Mouse (Mus musculus): ENCODE results near the gene Rpl28. TPM values are rescaled to one million over a fixed set of nuclear protein-coding genes. Genes with fewer than 3 reads are reported as not detected.
"Not testable (repeated sequence)": the region's sequence is repeated elsewhere in the genome, so short reads cannot be mapped to it uniquely, and the experiment has no call there.

Gene Rpl28
- total and polyA plus RNA-seq, 2 experiments from 2014 or later = 145 to 304 TPM

- Histone ChIP-seq H3K4me2 (ENCODE audit: low read depth, low read length) (no peak overlapping the region), H3K36me3 (ENCODE audit: insufficient read depth, low read length) (no peaks in the 10 kb centered on the region), H3K27me3 (ENCODE audit: insufficient read depth, low read length) (no peaks in the 10 kb centered on the region), H3K9ac (replicated peaks; ENCODE audit: low read length) (no peak overlapping the region), H3K9me3 (ENCODE audit: low read length) (no peaks in the 10 kb centered on the region), H3K4me3 (ENCODE audit: low read length) (no peak overlapping the region), H3K4me1 (ENCODE audit: insufficient read depth, low read length) (no peaks in the 10 kb centered on the region), H3K27ac (no peak overlapping the region)
- no peak for TF ChIP-seq CTCF (IDR thresholded peaks at IDR 0.05; ENCODE audit: low read depth)
- no peak for ATAC-seq
- WGBS = 83% methylated on average over 14 of the region's 14 CpGs
- DNase-seq (ENCODE audit: low spot score) = no peak
Observed at GRCm38 (mm10) chr7:4783667-4784268, 8.9 kb upstream of the Rpl28 start.

GRCm38 (mm10) chr7:4788499-4789435 is 3.9 kb upstream of the Rpl28 start:
- DNase-seq (ENCODE audit: low spot score) = peak; percentile 70
- Histone ChIP-seq H3K4me2 (ENCODE audit: low read depth, low read length) (peak overlapping the region; percentile 89), H3K4me3 (ENCODE audit: low read length) (peak overlapping the region; percentile 49), H3K9me3 (ENCODE audit: low read length) (no peaks in the 10 kb centered on the region), H3K9ac (replicated peaks; ENCODE audit: low read length) (peak overlapping the region; percentile 63), H3K36me3 (ENCODE audit: insufficient read depth, low read length) (no peaks in the 10 kb centered on the region), H3K27me3 (ENCODE audit: insufficient read depth, low read length) (no peaks in the 10 kb centered on the region), H3K27ac (peak overlapping the region; percentile 80), H3K4me1 (ENCODE audit: insufficient read depth, low read length) (peaks cover 1% of the 10 kb centered on the region; the same call in 1 of the 2 replicates)
- WGBS = 4% methylated on average over 57 of the region's 64 CpGs
- 0 out of 2 replicates have a peak, but pooled peaks have one; percentile 15 for TF ChIP-seq CTCF (IDR thresholded peaks at IDR 0.05; ENCODE audit: low read depth)
- ATAC-seq = peak; percentile 48

- Histone ChIP-seq H3K4me3 (ENCODE audit: low read length) (peak within 1 kb of the TSS; percentile 49), H3K4me1 (ENCODE audit: insufficient read depth, low read length) (peaks cover 3% of the 10 kb centered on the region; the same call in 1 of the 2 replicates), H3K27me3 (ENCODE audit: insufficient read depth, low read length) (no peaks in the 10 kb centered on the region), H3K4me2 (ENCODE audit: low read depth, low read length) (peak within 1 kb of the TSS; percentile 89), H3K27ac (peak within 1 kb of the TSS; percentile 80), H3K9me3 (ENCODE audit: low read length) (no peaks in the 10 kb centered on the region), H3K36me3 (ENCODE audit: insufficient read depth, low read length) (peaks cover 5% of the 10 kb centered on the region; the same call in 1 of the 2 replicates), H3K9ac (replicated peaks; ENCODE audit: low read length) (peak within 1 kb of the TSS; percentile 63)
- 9% methylated on average over 35 of the region's 40 CpGs for whole genome bisulfite sequencing
- no peak for DNase-seq (ENCODE audit: low spot score)
- no peak for TF ChIP-seq CTCF (IDR thresholded peaks at IDR 0.05; ENCODE audit: low read depth)
- ATAC-seq = no peak
Observed at GRCm38 (mm10) chr7:4789436-4789935, 3.2 kb upstream of the Rpl28 start, which contains the start of gene Tmem238. TSS of gene Tmem238 (minus strand) at chr7:4789656.

GRCm38 (mm10) chr7:4793248-4793647 is 574 bp downstream of the Rpl28 start:
- peak overlapping the region; percentile 92 for H3K27ac ChIP-seq
- peak; percentile 15 for ATAC-seq
- H3K4me1 ChIP-seq (ENCODE audit: insufficient read depth, low read length); DNase-seq (ENCODE audit: low spot score); H3K9me3 ChIP-seq (ENCODE audit: low read length); H3K27me3 ChIP-seq (ENCODE audit: insufficient read depth, low read length): not testable (repeated sequence)
- H3K9ac ChIP-seq (replicated peaks; ENCODE audit: low read length) = peak overlapping the region; percentile 92
- H3K4me3 ChIP-seq (ENCODE audit: low read length) = peak overlapping the region; percentile 84
- H3K36me3 ChIP-seq (ENCODE audit: insufficient read depth, low read length) = peaks cover 25% of the 10 kb centered on the region
- WGBS = 1% methylated on average over 31 of the region's 31 CpGs
- peak overlapping the region; percentile 77 for H3K4me2 ChIP-seq (ENCODE audit: low read depth, low read length)

- DNase-seq (ENCODE audit: low spot score) = no peak
- Histone ChIP-seq H3K36me3 (ENCODE audit: insufficient read depth, low read length) (peaks cover 25% of the 10 kb centered on the region), H3K4me1 (ENCODE audit: insufficient read depth, low read length) (peaks cover 3% of the 10 kb centered on the region; the same call in 1 of the 2 replicates), H3K27ac (peak overlapping the region; percentile 92), H3K27me3 (ENCODE audit: insufficient read depth, low read length) (no peaks in the 10 kb centered on the region), H3K4me2 (ENCODE audit: low read depth, low read length) (peak overlapping the region; percentile 77), H3K9me3 (ENCODE audit: low read length) (no peaks in the 10 kb centered on the region), H3K9ac (replicated peaks; ENCODE audit: low read length) (peak overlapping the region; percentile 92), H3K4me3 (ENCODE audit: low read length) (peak overlapping the region; percentile 84)
- ATAC-seq = no peak
- WGBS = 47% methylated on average over 4 of the region's 4 CpGs
- no peak for TF ChIP-seq CTCF (IDR thresholded peaks at IDR 0.05; ENCODE audit: low read depth)
Observed at GRCm38 (mm10) chr7:4793674-4794073, 1.0 kb downstream of the Rpl28 start.

GRCm38 (mm10) chr7:4794631-4795168 is 2.0 kb downstream of the Rpl28 start:
- no peak for TF ChIP-seq CTCF (IDR thresholded peaks at IDR 0.05; ENCODE audit: low read depth)
- Histone ChIP-seq H3K27me3 (ENCODE audit: insufficient read depth, low read length) (no peaks in the 10 kb centered on the region), H3K36me3 (ENCODE audit: insufficient read depth, low read length) (peaks cover 25% of the 10 kb centered on the region), H3K4me1 (ENCODE audit: insufficient read depth, low read length) (peaks cover 3% of the 10 kb centered on the region; the same call in 1 of the 2 replicates), H3K9me3 (ENCODE audit: low read length) (no peaks in the 10 kb centered on the region), H3K4me3 (ENCODE audit: low read length) (no peak overlapping the region), H3K4me2 (ENCODE audit: low read depth, low read length) (no peak overlapping the region), H3K9ac (replicated peaks; ENCODE audit: low read length) (no peak overlapping the region), H3K27ac (no peak overlapping the region)
- WGBS = 89% methylated on average over 3 of the region's 3 CpGs
- DNase-seq (ENCODE audit: low spot score) (no peak), ATAC-seq (no peak)

Data from hindbrain, postnatal 0 days (tissue).